Mouse (Mus musculus) intestine, embryonic 15.5 days (tissue): ENCODE measurements around the gene Rps29. TPM values are rescaled to one million over a fixed set of nuclear protein-coding genes. Genes with fewer than 3 reads are reported as not detected.
"Not testable (repeated sequence)": the region's sequence is repeated elsewhere in the genome, so short reads cannot be mapped to it uniquely, and the experiment has no call there.

ENCODE experiments used
- ATAC-seq: fragments of 200-750 bp; cut with Nextera tagmentation; 2 replicates; pipeline ENCODE4 v1.8.0; 2017; ENCODE audit warnings: moderate TSS enrichment, moderate library complexity
- H3K27ac ChIP-seq: fragments of 300-500 bp; sonication (generic); 2 replicates; pipeline ENCODE4 v1.5.1; 2015; ENCODE audit warnings: mild to moderate bottlenecking, inconsistent platforms
- H3K27me3 ChIP-seq: fragments of 300-500 bp; sonication (generic); replicated peaks from 2 replicates; pipeline ENCODE4 v1.6.1; 2015; ENCODE audit warnings: inconsistent platforms
- H3K36me3 ChIP-seq: fragments of 300-500 bp; sonication (generic); 2 replicates; pipeline ENCODE4 v1.6.1; 2015; ENCODE audit warnings: inconsistent platforms
- H3K4me1 ChIP-seq: fragments of 300-500 bp; sonication (generic); replicated peaks from 2 replicates; pipeline ENCODE4 v1.6.1; 2015; ENCODE audit warnings: inconsistent platforms
- H3K4me2 ChIP-seq: fragments of 300-500 bp; sonication (generic); replicated peaks from 2 replicates; pipeline ENCODE4 v1.6.1; 2015; ENCODE audit warnings: mild to moderate bottlenecking, inconsistent platforms
- H3K4me3 ChIP-seq: fragments of 300-500 bp; sonication (generic); replicated peaks from 2 replicates; pipeline ENCODE4 v1.5.1; 2015; ENCODE audit warnings: inconsistent platforms
- H3K9ac ChIP-seq: fragments of 300-500 bp; sonication (generic); 2 replicates; pipeline ENCODE4 v1.6.1; 2015; ENCODE audit warnings: inconsistent platforms
- H3K9me3 ChIP-seq: fragments of 300-500 bp; sonication (generic); 2 replicates; pipeline ENCODE4 v1.6.1; 2016; ENCODE audit warnings: inconsistent platforms
- WGBS: fragments of 180-500 bp; shearing (Covaris S2); methylation state at CpG from one replicate; pipeline ENCODE4 v1.1.7; 2015; 5-methylcytosine and 5-hydroxymethylcytosine counted together
- polyA plus RNA-seq: library from polyadenylated mRNA; unstranded; fragments of >200 nt; fragmentation: Nextera tagmentation; extraction: Ambion mirVana; gene quantifications from 2 replicates; pipeline ENCODE4 v1.2.1, GENCODE M21; 2015

The Rps29 gene
- 1,714 and 2,016 TPM in 2 replicates for polyA plus RNA-seq

DNA sequence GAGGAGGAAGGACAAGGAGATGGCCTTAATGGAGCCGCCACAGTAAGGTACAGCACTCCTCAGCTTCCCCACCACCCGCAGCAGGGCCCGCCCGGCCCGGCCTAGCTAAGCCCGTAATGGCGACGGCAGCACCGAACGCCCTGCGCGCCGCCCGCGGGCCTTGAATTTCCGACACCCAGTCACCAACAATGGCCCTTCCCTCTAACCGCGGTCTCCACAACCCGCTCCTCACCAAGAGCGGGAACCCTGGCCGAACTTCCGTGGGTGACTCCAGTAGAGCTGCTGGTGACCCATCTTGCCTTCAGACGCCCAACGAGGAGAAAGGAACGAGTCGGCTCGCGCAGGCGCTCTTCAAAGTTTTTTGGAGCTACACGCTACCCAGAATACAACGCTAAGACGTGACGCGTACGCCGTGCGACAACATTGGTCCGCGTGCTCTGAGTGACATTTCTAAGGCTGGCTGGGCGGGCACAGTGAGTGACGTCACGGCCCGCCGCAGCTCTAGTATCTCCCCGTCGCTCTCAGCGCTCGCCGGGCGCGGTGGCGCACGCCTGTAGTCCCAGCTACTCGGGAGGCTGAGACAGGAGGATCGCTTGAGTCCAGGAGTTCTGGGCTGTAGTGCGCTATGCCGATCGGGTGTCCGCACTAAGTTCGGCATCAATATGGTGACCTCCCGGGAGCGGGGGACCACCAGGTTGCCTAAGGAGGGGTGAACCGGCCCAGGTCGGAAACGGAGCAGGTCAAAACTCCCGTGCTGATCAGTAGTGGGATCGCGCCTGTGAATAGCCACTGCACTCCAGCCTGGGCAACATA is at the start of gene Rps29:
TSS of gene Rps29 (minus strand) at position 422 of the 813 bp plus-strand sequence.
- H3K36me3 ChIP-seq = peaks cover 12% of the 10 kb centered on the region
- WGBS = 0% methylated on average over 61 of the region's 68 CpGs
- peak within 1 kb of the TSS; percentile 54 for H3K4me3 ChIP-seq
- ATAC-seq = peak; percentile 98
- H3K9me3 ChIP-seq, H3K27me3 ChIP-seq, H3K4me1 ChIP-seq: not testable (repeated sequence)
- H3K27ac ChIP-seq = peak within 1 kb of the TSS; percentile 84
- H3K4me2 ChIP-seq = peak within 1 kb of the TSS; percentile 54
- peak within 1 kb of the TSS; percentile 87 for H3K9ac ChIP-seq

DNA sequence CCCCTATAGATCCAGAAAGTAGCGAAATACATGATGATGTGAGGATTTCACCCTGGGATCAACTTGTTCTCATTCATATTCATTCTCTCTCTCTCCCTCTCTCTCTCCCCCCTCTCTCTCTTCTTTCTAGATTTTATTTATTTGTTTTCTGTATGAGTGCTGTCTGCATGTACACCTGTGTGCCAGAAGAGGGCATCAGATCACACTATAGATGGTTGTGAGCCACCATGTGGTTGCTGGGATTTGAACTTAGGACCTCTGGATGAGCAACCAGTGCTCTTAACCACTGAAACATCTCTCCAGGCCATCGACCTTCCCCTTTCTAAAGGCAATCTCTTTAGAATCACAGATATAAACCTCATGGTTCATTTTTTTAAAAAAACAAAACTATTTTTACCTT is 49.5 kb upstream of the Rps29 start:
- no peaks in the 10 kb centered on the region for H3K9me3 ChIP-seq
- no peak overlapping the region for H3K4me3 ChIP-seq
- 94% methylated on average over 2 of the region's 2 CpGs for WGBS
- ATAC-seq = no peak
- no peaks in the 10 kb centered on the region for H3K4me1 ChIP-seq
- H3K27ac ChIP-seq = no peak overlapping the region
- peaks cover 13% of the 10 kb centered on the region for H3K36me3 ChIP-seq
- H3K4me2 ChIP-seq = no peak overlapping the region
- no peak overlapping the region for H3K9ac ChIP-seq
- no peaks in the 10 kb centered on the region for H3K27me3 ChIP-seq

DNA sequence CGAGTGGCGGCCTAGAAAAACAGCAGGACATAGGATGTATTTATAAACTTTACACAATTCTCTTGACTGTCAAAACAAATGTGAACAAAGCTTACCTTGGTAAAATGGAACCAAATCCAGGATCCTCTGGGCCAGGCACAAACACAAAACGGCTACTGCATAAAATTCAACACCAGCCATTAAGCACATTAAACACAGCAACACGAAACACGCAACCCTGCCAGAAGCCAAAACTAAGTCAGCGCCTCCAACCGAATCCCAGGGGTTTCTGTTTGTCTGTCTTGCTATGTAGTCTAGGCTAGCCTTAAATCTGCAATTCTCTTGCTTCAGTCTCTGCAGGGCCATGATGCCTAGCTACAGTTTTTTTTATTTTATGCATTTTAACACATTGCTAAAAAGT is 48.9 kb upstream of the Rps29 start:
- no peak overlapping the region for H3K4me2 ChIP-seq
- H3K36me3 ChIP-seq = peaks cover 10% of the 10 kb centered on the region
- H3K27ac ChIP-seq = no peak overlapping the region
- no peak overlapping the region for H3K9ac ChIP-seq
- 92% methylated on average over 7 of the region's 7 CpGs for WGBS
- no peaks in the 10 kb centered on the region for H3K9me3 ChIP-seq
- H3K4me1 ChIP-seq = no peaks in the 10 kb centered on the region
- ATAC-seq = no peak
- H3K4me3 ChIP-seq = no peak overlapping the region
- no peaks in the 10 kb centered on the region for H3K27me3 ChIP-seq

DNA sequence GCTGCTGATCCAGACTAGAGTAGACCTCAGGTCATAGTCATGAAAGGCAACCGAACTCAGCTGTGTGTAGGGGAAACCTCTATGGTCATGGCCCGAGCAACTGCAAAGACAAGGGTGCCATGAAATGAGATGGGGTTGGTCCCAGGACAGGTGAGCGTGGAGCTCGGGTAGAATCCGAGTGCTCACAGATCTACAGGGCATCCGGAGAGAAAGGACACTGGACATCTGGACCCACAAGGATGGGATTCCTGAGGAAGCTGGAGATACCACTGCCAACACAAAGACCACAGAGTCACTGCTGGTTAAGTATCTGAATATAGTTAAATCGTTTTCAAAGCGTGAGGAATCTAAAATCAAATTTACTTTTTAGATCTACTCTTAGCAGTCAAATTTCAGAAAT is 48.4 kb upstream of the Rps29 start:
- WGBS = 95% methylated on average over 8 of the region's 8 CpGs
- Histone ChIP-seq H3K27ac (no peak overlapping the region), H3K27me3 (no peaks in the 10 kb centered on the region), H3K9ac (no peak overlapping the region), H3K9me3 (no peaks in the 10 kb centered on the region), H3K4me2 (no peak overlapping the region), H3K36me3 (peaks cover 8% of the 10 kb centered on the region), H3K4me1 (no peaks in the 10 kb centered on the region), H3K4me3 (no peak overlapping the region)
- ATAC-seq = no peak

DNA sequence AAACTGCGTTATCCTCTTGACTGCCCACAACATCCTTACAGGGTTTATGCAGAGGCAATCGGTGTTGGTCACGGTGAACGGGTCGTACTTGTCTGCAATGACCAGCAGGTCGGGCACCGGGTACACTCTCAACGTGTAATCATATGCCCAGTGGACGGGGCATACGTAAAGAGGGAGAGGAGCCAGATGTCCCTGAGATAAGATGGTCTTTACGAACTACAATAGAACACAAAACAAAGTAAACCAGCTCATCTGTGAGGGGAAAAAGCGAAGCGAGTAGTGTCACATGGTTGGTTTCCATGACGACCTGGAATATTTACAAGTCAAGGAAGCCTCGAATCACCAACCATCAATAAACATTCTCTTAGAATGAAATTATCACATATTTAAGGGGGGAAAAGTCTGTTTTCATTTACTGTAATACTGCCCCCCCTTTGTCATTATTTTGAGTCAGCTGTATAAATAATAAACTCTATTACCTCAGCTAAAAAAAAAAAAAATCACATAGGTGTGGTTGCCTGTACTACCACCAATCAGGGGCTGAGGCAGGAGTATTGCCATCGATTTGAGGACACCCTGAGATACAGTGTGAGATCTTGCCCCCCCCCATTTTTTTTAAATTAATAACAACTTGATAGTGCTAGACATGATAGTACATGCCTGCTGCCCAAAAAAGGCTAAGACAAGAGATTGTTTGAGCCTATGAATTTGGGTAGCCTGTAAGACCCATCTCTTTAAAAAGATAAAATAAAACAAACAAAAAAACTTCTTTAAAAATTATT is 45.3 kb upstream of the Rps29 start, which contains the start of gene Gm49384:
TSS of gene Gm49384 (minus strand) at position 216 of the 782 bp plus-strand sequence.
- ATAC-seq = no peak
- Histone ChIP-seq H3K4me1 (peaks cover 1% of the 10 kb centered on the region; the same call in 1 of the 2 replicates), H3K4me2 (no peak within 1 kb of the TSS), H3K4me3 (no peak within 1 kb of the TSS), H3K36me3 (0 out of 2 replicates have a peak, but pooled peaks cover 3% of the 10 kb centered on the region), H3K27me3 (no peaks in the 10 kb centered on the region), H3K9me3 (no peaks in the 10 kb centered on the region), H3K27ac (no peak within 1 kb of the TSS), H3K9ac (no peak within 1 kb of the TSS)
- 81% methylated on average over 16 of the region's 16 CpGs for WGBS

DNA sequence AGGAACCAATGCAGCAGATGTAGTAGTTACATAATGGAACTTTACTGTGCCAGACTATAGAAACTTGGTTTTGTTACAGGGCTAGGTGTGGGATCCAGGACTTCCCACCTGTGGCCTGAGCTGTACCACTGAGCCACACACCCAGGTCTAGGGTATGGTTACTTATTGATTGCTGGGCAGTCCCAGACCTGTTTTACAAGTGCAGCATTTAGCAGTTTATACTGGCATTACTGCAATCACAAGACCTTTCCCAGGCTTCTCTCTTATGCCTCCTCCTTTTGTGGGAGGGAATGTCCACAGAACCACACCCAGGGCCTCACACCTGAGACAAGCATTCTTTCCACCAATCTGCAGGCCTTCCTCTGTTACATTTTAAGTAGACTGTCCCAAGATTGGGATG is 40.0 kb upstream of the Rps29 start:
- Histone ChIP-seq H3K9ac (no peak overlapping the region), H3K4me2 (peak overlapping the region; percentile 93), H3K36me3 (no peaks in the 10 kb centered on the region), H3K27me3 (no peaks in the 10 kb centered on the region), H3K4me3 (no peak overlapping the region), H3K4me1 (peaks cover 13% of the 10 kb centered on the region; the same call in 1 of the 2 replicates), H3K9me3 (no peaks in the 10 kb centered on the region), H3K27ac (no peak overlapping the region)
- peak; percentile 26 for ATAC-seq

DNA sequence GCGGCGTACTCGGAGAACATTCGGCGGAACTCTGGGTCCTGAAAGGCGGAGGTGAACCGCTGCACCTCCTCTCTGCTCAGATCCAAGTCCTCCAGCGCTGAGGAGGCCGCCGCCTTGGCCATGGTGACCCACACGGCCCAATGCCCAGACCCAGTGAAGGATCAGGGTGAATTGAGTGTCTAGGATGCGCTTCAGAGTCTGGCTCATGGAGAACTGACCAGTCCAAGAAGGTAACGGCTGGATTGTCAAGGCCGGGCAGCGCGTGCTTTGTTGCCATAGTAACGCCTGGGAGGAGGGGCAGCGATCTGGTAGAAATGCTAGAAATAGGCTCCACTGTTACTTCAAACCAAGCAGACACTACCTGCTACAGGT is 39.2 kb upstream of the Rps29 start, which contains the start of gene Dnaaf2:
TSS of gene Dnaaf2 (minus strand) at position 266 of the 372 bp plus-strand sequence.
- no peak; the same call in 1 of the 2 replicates for ATAC-seq
- under 1% methylated on average over 18 of the region's 18 CpGs for WGBS
- H3K27me3 ChIP-seq = no peaks in the 10 kb centered on the region
- H3K9me3 ChIP-seq = no peaks in the 10 kb centered on the region
- peaks cover 13% of the 10 kb centered on the region; the same call in 1 of the 2 replicates for H3K4me1 ChIP-seq
- H3K36me3 ChIP-seq = no peaks in the 10 kb centered on the region
- H3K4me2 ChIP-seq = peak within 1 kb of the TSS; percentile 93
- H3K4me3 ChIP-seq = peak within 1 kb of the TSS; percentile 69
- H3K27ac ChIP-seq = peak within 1 kb of the TSS; percentile 92
- H3K9ac ChIP-seq = peak within 1 kb of the TSS; percentile 70

DNA sequence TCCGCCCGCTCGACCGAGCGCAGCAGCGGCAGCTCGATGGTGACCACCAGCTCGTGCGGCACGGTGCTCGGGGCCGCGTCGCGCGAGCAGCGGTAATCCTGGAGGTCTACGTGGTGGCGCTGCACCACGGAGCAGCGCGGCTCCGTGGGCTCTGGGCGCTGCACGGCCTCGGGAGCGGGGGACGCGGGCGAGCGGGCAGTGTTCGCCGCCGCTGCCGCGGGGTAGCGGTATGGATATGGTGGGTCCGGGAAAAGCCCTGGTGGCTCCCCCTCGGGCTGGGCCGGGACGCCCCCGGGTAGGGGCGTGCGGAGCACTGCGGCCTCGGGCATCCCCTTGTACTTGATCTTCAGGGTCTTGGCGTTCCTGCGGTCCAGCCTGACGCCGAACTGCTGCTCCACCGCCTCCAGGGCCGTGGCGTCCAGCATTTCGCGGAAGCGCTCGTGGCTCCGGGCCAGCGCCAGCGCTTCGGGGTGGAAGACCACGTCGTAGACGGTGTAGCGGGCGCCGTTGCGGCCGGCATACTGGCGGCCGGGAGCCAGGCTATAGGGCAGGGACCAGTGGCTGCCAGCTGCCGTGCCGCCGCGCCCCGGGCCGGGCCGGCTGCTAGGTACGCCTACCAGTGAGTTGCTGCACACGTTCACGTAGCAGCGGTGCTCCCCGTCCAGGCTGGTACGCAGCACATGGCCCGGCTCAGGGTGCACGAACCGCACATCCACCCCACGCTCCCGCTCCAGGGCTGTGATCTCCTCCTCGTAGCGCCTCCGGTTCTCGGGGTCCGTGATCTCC is 38.6 kb upstream of the Rps29 start:
- Histone ChIP-seq H3K4me2 (peak overlapping the region; percentile 93), H3K9ac (peak overlapping the region; percentile 70), H3K27me3 (no peaks in the 10 kb centered on the region), H3K36me3 (no peaks in the 10 kb centered on the region), H3K27ac (peak overlapping the region; percentile 92), H3K4me1 (peaks cover 13% of the 10 kb centered on the region; the same call in 1 of the 2 replicates), H3K4me3 (peak overlapping the region; percentile 69), H3K9me3 (no peaks in the 10 kb centered on the region)
- ATAC-seq = peak; percentile 82
- WGBS = under 1% methylated on average over 94 of the region's 94 CpGs

DNA sequence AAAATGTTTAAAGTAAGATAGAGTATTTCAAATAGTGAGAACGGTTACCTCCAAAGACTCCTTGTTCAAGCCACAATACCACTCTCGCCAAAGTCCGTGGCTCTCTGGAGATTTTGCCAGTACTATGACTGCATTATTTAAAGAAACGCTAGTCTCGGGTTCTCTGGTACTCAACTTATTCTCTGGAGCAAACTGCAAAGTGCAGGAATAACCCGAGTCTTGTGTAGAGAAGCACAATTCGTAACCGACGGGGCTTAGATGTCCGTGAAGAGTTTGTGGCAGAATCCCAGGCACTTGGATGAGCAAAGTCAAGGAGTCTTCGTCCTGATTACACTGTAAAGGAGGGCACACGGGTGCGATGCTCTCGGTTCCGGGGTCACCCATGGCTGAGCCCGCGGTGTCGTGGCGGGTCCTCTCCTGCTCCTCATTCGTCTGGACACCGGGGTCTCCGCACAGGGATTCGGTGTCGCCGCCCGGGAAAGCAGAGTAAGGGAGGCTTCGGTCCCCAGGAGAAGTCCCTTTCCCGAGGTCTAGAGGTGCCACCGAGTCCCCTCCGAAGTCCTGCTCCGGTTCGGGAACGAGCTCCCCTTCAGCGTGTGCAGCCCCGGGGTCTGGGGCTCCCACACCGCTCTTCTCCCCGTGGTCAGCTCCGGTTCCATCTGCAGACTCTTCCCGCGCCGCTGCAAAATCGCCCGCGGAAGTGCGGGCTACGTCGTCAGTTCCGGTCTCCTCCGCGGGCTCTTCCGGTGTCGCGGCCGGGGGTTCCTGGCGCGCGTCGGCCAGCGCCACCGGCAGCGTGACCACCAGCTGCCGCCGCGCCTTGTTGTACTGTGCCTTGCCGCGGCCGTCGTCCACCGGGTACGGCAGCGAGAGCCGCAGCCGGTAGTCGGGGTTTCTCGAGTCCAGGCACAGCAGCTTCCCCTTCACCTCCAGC is 37.7 kb upstream of the Rps29 start, which contains the start of gene Gm49383:
TSS of gene Gm49383 (minus strand) at position 661 of the 934 bp plus-strand sequence.
- H3K36me3 ChIP-seq = no peaks in the 10 kb centered on the region
- H3K4me2 ChIP-seq = peak within 1 kb of the TSS; percentile 93
- H3K9ac ChIP-seq = peak within 1 kb of the TSS; percentile 70
- H3K27me3 ChIP-seq = no peaks in the 10 kb centered on the region
- H3K4me3 ChIP-seq = peak within 1 kb of the TSS; percentile 69
- H3K4me1 ChIP-seq = peaks cover 13% of the 10 kb centered on the region; the same call in 1 of the 2 replicates
- H3K27ac ChIP-seq = peak within 1 kb of the TSS; percentile 92
- ATAC-seq = peak; percentile 86
- no peaks in the 10 kb centered on the region for H3K9me3 ChIP-seq
- under 1% methylated on average over 75 of the region's 75 CpGs for WGBS

DNA sequence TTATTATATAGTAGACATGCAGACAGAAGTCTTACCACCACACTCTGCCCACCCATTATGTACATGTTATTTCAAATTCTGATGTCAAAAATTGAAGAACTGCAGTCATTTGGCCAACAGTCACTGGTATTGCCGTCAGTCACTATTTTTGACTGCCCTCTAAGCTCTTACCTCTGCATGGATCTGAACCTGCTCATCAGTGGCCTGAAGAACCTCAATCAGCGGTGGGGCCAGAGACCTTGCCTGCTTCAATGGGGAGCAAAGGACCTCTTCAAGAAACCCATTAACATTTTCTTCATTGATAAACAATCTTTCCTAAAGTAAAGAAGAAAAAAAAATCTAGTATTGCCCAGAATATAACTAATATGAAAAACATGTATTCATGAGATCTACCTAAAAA is 33.7 kb upstream of the Rps29 start:
- WGBS = 95% methylated on average over 2 of the region's 2 CpGs
- H3K9ac ChIP-seq = no peak overlapping the region
- H3K4me3 ChIP-seq = no peak overlapping the region
- H3K9me3 ChIP-seq = no peaks in the 10 kb centered on the region
- no peak overlapping the region for H3K4me2 ChIP-seq
- no peak overlapping the region for H3K27ac ChIP-seq
- H3K4me1 ChIP-seq = no peaks in the 10 kb centered on the region
- H3K27me3 ChIP-seq = no peaks in the 10 kb centered on the region
- ATAC-seq = no peak
- H3K36me3 ChIP-seq = 0 out of 2 replicates have a peak, but pooled peaks cover 6% of the 10 kb centered on the region

DNA sequence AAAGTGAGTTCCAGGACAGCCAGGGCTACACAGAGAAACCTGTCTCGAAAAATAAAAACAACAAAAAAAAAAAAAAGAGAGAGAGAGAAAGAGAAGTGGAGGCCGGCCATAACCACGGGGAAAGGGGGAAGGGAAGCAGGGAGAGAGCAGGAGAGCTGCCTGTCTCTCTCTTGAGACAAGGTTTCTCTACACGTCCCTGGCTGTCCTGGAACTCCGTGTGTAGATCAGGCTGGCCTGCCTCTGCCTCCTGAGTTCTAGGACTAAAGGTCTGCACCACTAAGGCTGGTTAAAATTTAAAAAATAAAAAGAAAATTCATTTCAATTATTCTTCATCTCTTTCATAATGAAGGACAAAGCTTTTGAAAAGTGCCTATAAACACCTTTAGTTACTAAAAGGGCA is 32.4 kb upstream of the Rps29 start:
- H3K4me1 ChIP-seq = peaks cover 8% of the 10 kb centered on the region; the same call in 1 of the 2 replicates
- no peak overlapping the region for H3K27ac ChIP-seq
- WGBS = 85% methylated on average over 5 of the region's 5 CpGs
- ATAC-seq = no peak
- H3K9ac ChIP-seq = no peak overlapping the region
- H3K36me3 ChIP-seq = 0 out of 2 replicates have a peak, but pooled peaks cover 6% of the 10 kb centered on the region
- no peaks in the 10 kb centered on the region for H3K9me3 ChIP-seq
- H3K4me3 ChIP-seq = no peak overlapping the region
- H3K27me3 ChIP-seq = no peaks in the 10 kb centered on the region
- no peak overlapping the region for H3K4me2 ChIP-seq
